Mouse (Mus musculus): ENCODE measurements around the gene Rgl1. TPM values are rescaled to one million over a fixed set of nuclear protein-coding genes. Genes with fewer than 3 reads are reported as not detected.

Gene Rgl1
- polyA plus RNA-seq, 1 experiment = 55.6 TPM

GRCm38 (mm10) chr1:152624644-152625454 lies 141.3 kb downstream of the Rgl1 start:
- H3K4me1 ChIP-seq (ENCODE audit: control insufficient read depth, insufficient read depth, low read length) = no peaks in the 10 kb centered on the region
- TF ChIP-seq POLR2A (IDR thresholded peaks at IDR 0.05; ENCODE audit: extremely low read depth, insufficient read depth, low read length) (no peak), CTCF (IDR thresholded peaks at IDR 0.05; ENCODE audit: extremely low read depth, insufficient read depth, low read length) (no peak)
- H3K27ac ChIP-seq (ENCODE audit: insufficient read depth, low read length) = no peak overlapping the region
- H3K4me3 ChIP-seq (ENCODE audit: insufficient read depth, low read length) = peak overlapping the region; percentile 41

DNA sequence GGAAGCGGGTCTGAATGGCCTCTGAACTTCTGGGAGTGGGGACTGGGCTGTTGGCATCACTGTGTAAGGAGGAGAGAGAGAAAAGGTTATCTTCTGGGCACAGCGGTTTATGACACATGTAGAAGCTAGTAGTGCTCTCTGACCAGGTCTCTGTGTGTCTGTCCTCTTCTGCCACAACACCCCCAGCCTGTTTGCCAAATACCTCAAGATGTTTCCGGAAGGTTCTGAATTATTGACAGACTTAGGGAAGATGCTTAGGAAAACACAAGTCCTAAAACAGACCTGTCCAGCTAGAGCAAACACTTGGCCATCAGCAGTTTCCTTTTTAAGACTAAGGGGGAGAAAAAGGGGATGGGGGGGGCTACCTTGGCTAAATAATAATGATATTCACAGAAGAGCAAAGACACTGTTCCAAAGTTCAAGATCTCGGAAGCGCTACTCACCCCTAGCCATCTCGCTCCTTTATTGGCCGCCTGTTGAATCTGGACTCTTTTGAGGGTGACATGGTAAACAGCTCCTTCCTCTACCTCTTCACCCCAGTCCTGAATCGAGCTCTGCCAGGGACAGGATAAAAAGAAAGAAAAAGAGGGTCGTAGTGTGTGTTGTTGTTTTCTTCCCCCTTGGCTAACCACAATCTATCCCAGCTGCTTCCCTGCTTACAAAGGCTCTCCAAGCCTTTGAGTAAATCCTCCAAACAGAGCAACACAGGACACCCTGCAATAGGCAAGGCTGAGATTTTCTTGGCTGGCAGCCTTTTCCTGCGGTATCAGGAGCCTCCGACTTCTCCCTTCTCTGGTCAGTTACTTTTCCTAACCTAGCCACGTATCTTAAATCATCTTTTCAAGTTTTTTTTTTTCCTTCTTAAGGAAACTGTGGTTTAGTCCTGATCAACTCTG lies 142.5 kb downstream of the Rgl1 start:
- H3K4me3 ChIP-seq (ENCODE audit: insufficient read depth, low read length) = peak overlapping the region; percentile 35
- no peaks in the 10 kb centered on the region for H3K4me1 ChIP-seq (ENCODE audit: control insufficient read depth, insufficient read depth, low read length)
- no peak overlapping the region for H3K27ac ChIP-seq (ENCODE audit: insufficient read depth, low read length)
- TF ChIP-seq POLR2A (IDR thresholded peaks at IDR 0.05; ENCODE audit: extremely low read depth, insufficient read depth, low read length) (no peak), CTCF (IDR thresholded peaks at IDR 0.05; ENCODE audit: extremely low read depth, insufficient read depth, low read length) (no peak)

- H3K4me3 ChIP-seq (ENCODE audit: insufficient read depth, low read length) = no peak overlapping the region
- no peak overlapping the region for H3K27ac ChIP-seq (ENCODE audit: insufficient read depth, low read length)
- TF ChIP-seq CTCF (IDR thresholded peaks at IDR 0.05; ENCODE audit: extremely low read depth, insufficient read depth, low read length) (no peak), POLR2A (IDR thresholded peaks at IDR 0.05; ENCODE audit: extremely low read depth, insufficient read depth, low read length) (no peak)
- no peaks in the 10 kb centered on the region for H3K4me1 ChIP-seq (ENCODE audit: control insufficient read depth, insufficient read depth, low read length)
Observed at GRCm38 (mm10) chr1:152622765-152623211, 143.4 kb downstream of the Rgl1 start.

DNA sequence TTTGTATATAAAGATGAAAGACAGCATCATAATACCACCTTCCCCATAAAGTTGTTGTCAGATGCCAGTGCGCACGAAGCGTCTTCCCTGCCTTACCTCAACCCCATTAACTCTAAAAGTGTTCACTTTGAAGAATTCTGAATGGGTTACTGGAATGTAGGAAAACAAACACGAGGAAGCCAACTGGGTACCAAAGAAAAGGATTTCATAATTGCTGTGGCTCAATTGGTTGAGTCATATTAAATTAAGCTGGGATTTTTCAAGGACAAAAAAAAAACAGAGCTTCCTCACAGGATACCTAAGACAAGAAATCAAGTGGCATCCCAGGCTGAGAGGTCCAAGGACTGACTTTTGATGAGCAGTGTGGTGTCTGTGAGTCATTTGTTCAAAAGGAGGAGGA lies 144.5 kb downstream of the Rgl1 start:
- Histone ChIP-seq H3K27ac (ENCODE audit: insufficient read depth, low read length) (no peak overlapping the region), H3K4me3 (ENCODE audit: insufficient read depth, low read length) (no peak overlapping the region), H3K4me1 (ENCODE audit: control insufficient read depth, insufficient read depth, low read length) (no peaks in the 10 kb centered on the region)
- TF ChIP-seq POLR2A (IDR thresholded peaks at IDR 0.05; ENCODE audit: extremely low read depth, insufficient read depth, low read length) (no peak), CTCF (IDR thresholded peaks at IDR 0.05; ENCODE audit: extremely low read depth, insufficient read depth, low read length) (no peak)

GRCm38 (mm10) chr1:152619396-152619795 lies 146.8 kb downstream of the Rgl1 start:
- H3K27ac ChIP-seq (ENCODE audit: insufficient read depth, low read length) = no peak overlapping the region
- H3K4me3 ChIP-seq (ENCODE audit: insufficient read depth, low read length) = no peak overlapping the region
- TF ChIP-seq CTCF (IDR thresholded peaks at IDR 0.05; ENCODE audit: extremely low read depth, insufficient read depth, low read length) (no peak), POLR2A (IDR thresholded peaks at IDR 0.05; ENCODE audit: extremely low read depth, insufficient read depth, low read length) (no peak)
- peaks cover 2% of the 10 kb centered on the region; the same call in 1 of the 2 replicates for H3K4me1 ChIP-seq (ENCODE audit: control insufficient read depth, insufficient read depth, low read length)

DNA sequence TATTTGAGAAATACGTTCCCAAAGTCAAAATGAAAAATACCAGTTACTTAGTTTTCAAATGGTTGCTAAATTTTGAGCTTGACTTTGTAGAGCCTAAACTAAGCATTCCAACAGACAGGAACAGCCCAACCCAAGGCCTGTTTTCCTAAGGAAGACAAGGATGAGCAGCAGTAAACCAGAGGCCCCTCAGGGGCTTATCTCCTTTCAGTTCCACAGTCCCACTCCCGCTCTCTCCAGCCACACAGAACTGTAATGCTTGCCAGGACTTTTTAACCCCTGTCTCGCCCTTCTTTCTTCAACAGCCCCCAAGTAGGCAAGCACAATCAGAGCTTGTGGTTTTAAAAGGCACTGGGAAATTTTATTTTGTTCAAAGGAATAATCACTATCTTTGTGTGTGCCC lies 147.3 kb downstream of the Rgl1 start:
- TF ChIP-seq CTCF (IDR thresholded peaks at IDR 0.05; ENCODE audit: extremely low read depth, insufficient read depth, low read length) (no peak), POLR2A (IDR thresholded peaks at IDR 0.05; ENCODE audit: extremely low read depth, insufficient read depth, low read length) (no peak)
- Histone ChIP-seq H3K4me1 (ENCODE audit: control insufficient read depth, insufficient read depth, low read length) (peaks cover 2% of the 10 kb centered on the region; the same call in 1 of the 2 replicates), H3K27ac (ENCODE audit: insufficient read depth, low read length) (no peak overlapping the region), H3K4me3 (ENCODE audit: insufficient read depth, low read length) (no peak overlapping the region)

- TF ChIP-seq POLR2A (IDR thresholded peaks at IDR 0.05; ENCODE audit: extremely low read depth, insufficient read depth, low read length) = no peak
- no peak for TF ChIP-seq CTCF (IDR thresholded peaks at IDR 0.05; ENCODE audit: extremely low read depth, insufficient read depth, low read length)
- H3K4me3 ChIP-seq (ENCODE audit: insufficient read depth, low read length) = no peak overlapping the region
- no peak overlapping the region for H3K27ac ChIP-seq (ENCODE audit: insufficient read depth, low read length)
- H3K4me1 ChIP-seq (ENCODE audit: control insufficient read depth, insufficient read depth, low read length) = peaks cover 2% of the 10 kb centered on the region; the same call in 1 of the 2 replicates
Observed at GRCm38 (mm10) chr1:152618381-152618780, 147.8 kb downstream of the Rgl1 start.

- H3K4me3 ChIP-seq (ENCODE audit: insufficient read depth, low read length) = no peak overlapping the region
- H3K27ac ChIP-seq (ENCODE audit: insufficient read depth, low read length) = no peak overlapping the region
- TF ChIP-seq CTCF (IDR thresholded peaks at IDR 0.05; ENCODE audit: extremely low read depth, insufficient read depth, low read length) = no peak
- TF ChIP-seq POLR2A (IDR thresholded peaks at IDR 0.05; ENCODE audit: extremely low read depth, insufficient read depth, low read length) = no peak
- peaks cover 2% of the 10 kb centered on the region; the same call in 1 of the 2 replicates for H3K4me1 ChIP-seq (ENCODE audit: control insufficient read depth, insufficient read depth, low read length)
Observed at GRCm38 (mm10) chr1:152617745-152618342, 148.3 kb downstream of the Rgl1 start.

GRCm38 (mm10) chr1:152616777-152617057 lies 149.4 kb downstream of the Rgl1 start:
- Histone ChIP-seq H3K27ac (ENCODE audit: insufficient read depth, low read length) (no peak overlapping the region), H3K4me3 (ENCODE audit: insufficient read depth, low read length) (no peak overlapping the region)
- TF ChIP-seq POLR2A (IDR thresholded peaks at IDR 0.05; ENCODE audit: extremely low read depth, insufficient read depth, low read length) (no peak), CTCF (IDR thresholded peaks at IDR 0.05; ENCODE audit: extremely low read depth, insufficient read depth, low read length) (no peak)

More at GRCm38 (mm10) chr1:152616777-152617057, 149.4 kb downstream of the Rgl1 start:
- peaks cover 4% of the 10 kb centered on the region for H3K4me1 ChIP-seq (ENCODE audit: control insufficient read depth, insufficient read depth, low read length)
